Mouse (Mus musculus): ENCODE results near the gene Sult2a6. TPM values are rescaled to one million over a fixed set of nuclear protein-coding genes. Genes with fewer than 3 reads are reported as not detected.

The Sult2a6 gene
- polyA plus RNA-seq (2015; fragmentation: Nextera tagmentation; extraction: Ambion mirVana), result 0.15 and 0.24 TPM in 2 replicates

DNA sequence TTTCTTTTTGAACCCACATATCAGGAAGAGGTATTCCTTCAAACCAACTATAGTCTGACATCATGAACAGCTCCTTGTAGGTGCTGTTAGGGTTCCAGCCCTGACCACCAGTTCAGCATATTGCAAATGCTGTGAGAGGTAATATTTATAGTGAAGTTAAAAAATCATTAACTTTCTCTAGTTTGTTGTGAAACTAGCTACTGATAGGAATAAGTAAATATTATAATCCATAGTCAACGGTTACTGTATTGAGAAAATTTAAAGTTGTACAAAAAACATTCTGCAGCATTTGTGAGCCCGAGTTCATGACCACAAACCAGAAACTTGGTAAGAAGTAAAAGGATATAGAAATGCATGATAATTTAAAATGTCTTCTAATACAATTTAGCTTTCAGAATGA is at the start of gene Sult2a6:
Gene Sult2a6, minus strand, starts transcription at position 101 of the 400 bp plus-strand sequence.
- Histone ChIP-seq H3K27me3 (ENCODE audit: control insufficient read depth, insufficient read depth, low read depth, low read length) (no peaks in the 10 kb centered on the region), H3K27ac (ENCODE audit: low read length) (no peak within 1 kb of the TSS), H3K9ac (ENCODE audit: low read depth, low read length) (no peak within 1 kb of the TSS), H3K4me2 (ENCODE audit: low read depth, low read length) (no peak within 1 kb of the TSS), H3K4me1 (ENCODE audit: control insufficient read depth, low read depth, low read length) (no peaks in the 10 kb centered on the region), H3K36me3 (ENCODE audit: control insufficient read depth, insufficient read depth) (no peaks in the 10 kb centered on the region), H3K4me3 (ENCODE audit: low read depth, low read length) (no peak within 1 kb of the TSS), H3K9me3 (replicated peaks; ENCODE audit: control insufficient read depth, low read length) (no peaks in the 10 kb centered on the region)
- 52% methylated on average over 2 of the region's 2 CpGs for WGBS (ENCODE audit: insufficient replicate concordance)
- no peak for ATAC-seq (ENCODE audit: low read depth)

- H3K4me1 ChIP-seq (ENCODE audit: control insufficient read depth, low read depth, low read length), result no peaks in the 10 kb centered on the region
- H3K9me3 ChIP-seq (replicated peaks; ENCODE audit: control insufficient read depth, low read length), result no peaks in the 10 kb centered on the region; the same call in 1 of the 2 replicates
- no peaks in the 10 kb centered on the region for H3K27me3 ChIP-seq (ENCODE audit: control insufficient read depth, insufficient read depth, low read depth, low read length)
- no peaks in the 10 kb centered on the region for H3K36me3 ChIP-seq (ENCODE audit: control insufficient read depth, insufficient read depth)
- no peak overlapping the region for H3K4me2 ChIP-seq (ENCODE audit: low read depth, low read length)
- H3K4me3 ChIP-seq (ENCODE audit: low read depth, low read length), result no peak overlapping the region
- no peak overlapping the region for H3K27ac ChIP-seq (ENCODE audit: low read length)
- no peak for ATAC-seq (ENCODE audit: low read depth)
- H3K9ac ChIP-seq (ENCODE audit: low read depth, low read length), result no peak overlapping the region
These were observed 39.4 kb downstream of the Sult2a6 start for GRCm38 (mm10) chr7:14215231-14215630.

GRCm38 (mm10) chr7:14203417-14203816 is 51.3 kb downstream of the Sult2a6 start:
- Histone ChIP-seq H3K4me1 (ENCODE audit: control insufficient read depth, low read depth, low read length) (no peaks in the 10 kb centered on the region), H3K36me3 (ENCODE audit: control insufficient read depth, insufficient read depth) (no peaks in the 10 kb centered on the region), H3K9me3 (replicated peaks; ENCODE audit: control insufficient read depth, low read length) (no peaks in the 10 kb centered on the region), H3K9ac (ENCODE audit: low read depth, low read length) (no peak overlapping the region), H3K27ac (ENCODE audit: low read length) (no peak overlapping the region), H3K4me2 (ENCODE audit: low read depth, low read length) (no peak overlapping the region), H3K27me3 (ENCODE audit: control insufficient read depth, insufficient read depth, low read depth, low read length) (no peaks in the 10 kb centered on the region), H3K4me3 (ENCODE audit: low read depth, low read length) (no peak overlapping the region)
- ATAC-seq (ENCODE audit: low read depth), result no peak
- WGBS (ENCODE audit: insufficient replicate concordance), result 34% methylated on average over 2 of the region's 2 CpGs

GRCm38 (mm10) chr7:14202487-14202886 is 52.2 kb downstream of the Sult2a6 start:
- Histone ChIP-seq H3K4me1 (ENCODE audit: control insufficient read depth, low read depth, low read length) (no peaks in the 10 kb centered on the region), H3K36me3 (ENCODE audit: control insufficient read depth, insufficient read depth) (no peaks in the 10 kb centered on the region), H3K27ac (ENCODE audit: low read length) (no peak overlapping the region), H3K4me2 (ENCODE audit: low read depth, low read length) (no peak overlapping the region), H3K4me3 (ENCODE audit: low read depth, low read length) (no peak overlapping the region), H3K27me3 (ENCODE audit: control insufficient read depth, insufficient read depth, low read depth, low read length) (no peaks in the 10 kb centered on the region), H3K9ac (ENCODE audit: low read depth, low read length) (no peak overlapping the region), H3K9me3 (replicated peaks; ENCODE audit: control insufficient read depth, low read length) (no peaks in the 10 kb centered on the region)
- no peak for ATAC-seq (ENCODE audit: low read depth)

Other genes starting within 250 kb of the Sult2a6 start
- 0.25 TPM in 1 of 2 replicates, not detected in the other for gene Sult2a3, start 131.8 kb downstream of the Sult2a6 start, polyA plus RNA-seq (2015; fragmentation: Nextera tagmentation; extraction: Ambion mirVana)
- gene Obox8, start 78.7 kb upstream of the Sult2a6 start, polyA plus RNA-seq (2015; fragmentation: Nextera tagmentation; extraction: Ambion mirVana), result not detected in 2 replicates
- gene Sult2a8, start 191.9 kb upstream of the Sult2a6 start, polyA plus RNA-seq (2015; fragmentation: Nextera tagmentation; extraction: Ambion mirVana), result 3.0 and 3.6 TPM in 2 replicates
- not detected in 2 replicates for gene Sult2a7, start 239.4 kb upstream of the Sult2a6 start, polyA plus RNA-seq (2015; fragmentation: Nextera tagmentation; extraction: Ambion mirVana)